Mouse (Mus musculus) MEL (cell line): ENCODE data around the gene Frmd4a.

Experiments
- CHD1 ChIP-seq: IDR thresholded peaks from 2 replicates; pipeline ENCODE4 v1.6.1; 2012; ENCODE audit warnings: low read depth, mild to moderate bottlenecking, inconsistent platforms, low read length, improper control_type of control experiment
- CTCF ChIP-seq, 3 experiments: IDR thresholded peaks in 2 of 3; conservative IDR thresholded peaks in 1 of 3; 2 replicates each; pipeline ENCODE4 v1.5.1; 2011 to 2012; ENCODE audit warnings: low read length in 3 of 3, low read depth in 2 of 3, mild to moderate bottlenecking in 2 of 3, improper control_type of control experiment in 1 of 3, inconsistent platforms in 1 of 3, mixed read lengths in 1 of 3, moderate library complexity in 1 of 3; ENCODE audit not compliant: control insufficient read depth in 1 of 3, insufficient read depth in 1 of 3, poor library complexity in 1 of 3, severe bottlenecking in 1 of 3
- GABPA ChIP-seq: IDR thresholded peaks from 2 replicates; pipeline ENCODE4 v1.6.1; 2012; ENCODE audit warnings: low read depth, mild to moderate bottlenecking, inconsistent platforms, low read length, improper control_type of control experiment, moderate library complexity
- KAT2A ChIP-seq: conservative IDR thresholded peaks from 2 replicates; pipeline ENCODE4 v1.6.1; 2012; ENCODE audit warnings: low read depth, low read length, improper control_type of control experiment, inconsistent platforms
- MAFK ChIP-seq: IDR thresholded peaks from 2 replicates; pipeline ENCODE4 v1.6.1; 2011; ENCODE audit warnings: low read depth, mild to moderate bottlenecking, low read length, improper control_type of control experiment, borderline replicate concordance
- MAX ChIP-seq: IDR thresholded peaks from 2 replicates; pipeline ENCODE4 v1.6.1; 2011; ENCODE audit warnings: low read length, improper control_type of control experiment
- MAZ ChIP-seq: IDR thresholded peaks from 2 replicates; pipeline ENCODE4 v1.6.1; 2012; ENCODE audit warnings: low read depth, mild to moderate bottlenecking, inconsistent platforms, low read length, improper control_type of control experiment
- MEF2A ChIP-seq: IDR thresholded peaks from 2 replicates; pipeline ENCODE4 v1.6.1; 2014; ENCODE audit warnings: low read depth, mild to moderate bottlenecking, inconsistent platforms, low read length, improper control_type of control experiment; ENCODE audit not compliant: poor library complexity, insufficient replicate concordance, severe bottlenecking; ENCODE audit errors: extremely low read depth
- POLR2A ChIP-seq, 2 experiments: IDR thresholded peaks; 2 replicates each; pipeline ENCODE4 v1.6.1; 2011 to 2012; ENCODE audit warnings: low read length in 2 of 2, mild to moderate bottlenecking in 2 of 2, control low read depth in 1 of 2, improper control_type of control experiment in 1 of 2, low read depth in 1 of 2, moderate library complexity in 1 of 2; ENCODE audit not compliant: control insufficient read depth in 1 of 2, insufficient read depth in 1 of 2, poor library complexity in 1 of 2
- POLR2AphosphoS5 ChIP-seq: IDR thresholded peaks from 2 replicates; pipeline ENCODE4 v1.6.1; 2012; ENCODE audit warnings: low read depth, borderline replicate concordance, mild to moderate bottlenecking, inconsistent platforms, low read length, moderate library complexity, mixed read lengths
- TBP ChIP-seq: IDR thresholded peaks from 2 replicates; pipeline ENCODE4 v1.8.0; 2011; ENCODE audit warnings: low read depth, low read length, improper control_type of control experiment
- TCF12 ChIP-seq: IDR thresholded peaks from 2 replicates; pipeline ENCODE4 v1.6.1; 2014; ENCODE audit warnings: low read depth, mild to moderate bottlenecking, inconsistent platforms, low read length, improper control_type of control experiment, moderate library complexity
- USF2 ChIP-seq, 2 experiments: IDR thresholded peaks; 2 replicates each; pipeline ENCODE4 v1.6.1; 2011 to 2012; ENCODE audit warnings: improper control_type of control experiment in 2 of 2, low read length in 2 of 2, borderline replicate concordance in 1 of 2, inconsistent platforms in 1 of 2, low read depth in 1 of 2, mild to moderate bottlenecking in 1 of 2; ENCODE audit not compliant: insufficient read depth in 1 of 2

DNA sequence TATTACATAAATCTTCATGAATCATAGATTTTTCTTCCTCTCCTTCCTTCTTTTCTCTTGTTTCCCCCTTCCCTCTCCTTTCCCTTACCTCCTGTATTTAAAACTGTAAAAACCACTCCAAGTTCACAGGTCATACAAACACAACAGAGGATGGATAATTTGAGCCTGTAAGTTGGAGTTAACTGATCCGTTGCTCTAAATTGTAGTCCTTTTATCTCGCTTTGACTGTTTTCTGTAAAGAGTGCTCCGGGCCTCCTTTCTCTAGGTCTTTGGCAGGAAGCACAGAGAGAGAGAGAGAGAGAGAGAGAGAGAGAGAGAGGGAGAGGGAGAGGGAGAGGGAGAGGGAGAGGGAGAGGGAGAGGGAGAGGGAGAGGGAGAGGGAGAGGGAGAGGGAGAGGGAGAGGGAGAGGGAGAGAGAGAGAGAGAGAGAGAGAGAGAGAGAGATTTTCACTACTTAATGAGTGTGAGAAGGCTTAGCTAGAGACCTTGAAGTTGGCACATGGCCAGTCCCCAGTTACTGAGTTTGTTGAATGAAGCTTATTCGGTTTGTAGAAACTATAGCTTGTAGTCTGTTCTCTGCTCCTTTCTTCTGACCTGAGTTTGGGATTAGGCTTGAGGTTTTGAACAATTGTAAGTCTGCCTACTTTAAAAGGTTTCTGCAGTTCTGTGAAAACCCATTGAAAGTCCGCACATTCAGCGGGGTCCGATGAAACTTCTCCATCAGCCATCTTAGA, 499.5 kb downstream of the Frmd4a start:
- TF ChIP-seq TCF12 (no peak), POLR2AphosphoS5 (no peak), USF2 (IDR thresholded peaks at IDR 0.05; ENCODE audit: borderline replicate concordance in 1 of 2, insufficient read depth in 1 of 2, low read depth in 1 of 2, low read length in 2 of 2) (no peak), MEF2A (no peak), GABPA (no peak), CTCF (IDR thresholded peaks at IDR 0.05 in 2 of 3, conservative IDR thresholded peaks at IDR 0.05 in 1 of 3; ENCODE audit: control insufficient read depth in 1 of 3, insufficient read depth in 1 of 3, low read depth in 2 of 3, low read length in 3 of 3, poor library complexity in 1 of 3, severe bottlenecking in 1 of 3) (no peak), MAZ (no peak), MAX (no peak), TBP (no peak), POLR2A (IDR thresholded peaks at IDR 0.05; ENCODE audit: control insufficient read depth in 1 of 2, insufficient read depth in 1 of 2, low read depth in 1 of 2, low read length in 2 of 2, poor library complexity in 1 of 2) (no peak), CHD1 (0 out of 2 replicates have a peak, but pooled peaks have one; percentile 56), KAT2A (no peak), MAFK (no peak)
